Mouse (Mus musculus): Measurements from ENCODE around the gene Ipcef1.

The Ipcef1 gene

DNA sequence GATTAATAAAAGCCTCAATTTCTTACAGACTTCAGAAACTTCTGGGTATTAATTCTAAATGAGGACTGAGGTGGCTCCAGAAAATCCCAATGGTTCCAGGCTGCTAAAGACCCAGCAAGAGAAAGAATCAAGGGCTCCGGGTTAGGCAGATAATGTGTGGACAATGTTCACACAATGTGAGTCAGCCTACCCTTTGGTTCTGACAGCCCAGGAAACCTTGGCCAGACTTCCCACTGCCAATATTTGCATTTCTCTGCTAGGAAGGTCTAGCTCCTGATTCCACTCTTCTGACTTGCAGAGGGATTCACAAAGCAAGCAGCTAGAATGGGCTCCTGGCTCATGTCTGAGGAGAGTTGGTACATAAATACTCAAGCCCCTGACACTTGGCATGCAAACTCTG lies 83.9 kb downstream of the Ipcef1 start:
- DNase-seq (ENCODE audit: low read depth, low spot score), result no peak

- no peak for DNase-seq (ENCODE audit: low read depth, low spot score)
Measured at GRCm38 (mm10) chr10:6967588-6968242, 84.6 kb downstream of the Ipcef1 start.

DNA sequence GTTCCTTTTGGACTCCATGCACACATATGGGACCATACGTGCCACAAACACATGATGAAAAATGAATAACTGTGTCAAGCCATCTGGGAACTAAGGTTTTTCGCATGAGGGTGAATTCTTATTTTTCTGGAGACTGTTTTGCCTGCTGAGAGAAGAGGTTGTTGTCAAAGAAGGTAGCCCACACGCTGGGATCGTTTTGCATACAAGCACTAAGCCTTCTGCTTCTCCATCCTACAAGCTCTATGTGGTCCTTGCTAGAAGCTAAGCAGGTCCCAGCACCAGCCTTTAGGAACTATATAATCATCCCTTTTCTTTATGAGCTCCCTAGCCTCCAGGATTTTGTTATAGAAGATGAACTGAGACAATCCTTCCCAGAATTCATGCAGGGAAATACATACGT lies 93.5 kb downstream of the Ipcef1 start:
- no peak for DNase-seq (ENCODE audit: low read depth, low spot score)

DNA sequence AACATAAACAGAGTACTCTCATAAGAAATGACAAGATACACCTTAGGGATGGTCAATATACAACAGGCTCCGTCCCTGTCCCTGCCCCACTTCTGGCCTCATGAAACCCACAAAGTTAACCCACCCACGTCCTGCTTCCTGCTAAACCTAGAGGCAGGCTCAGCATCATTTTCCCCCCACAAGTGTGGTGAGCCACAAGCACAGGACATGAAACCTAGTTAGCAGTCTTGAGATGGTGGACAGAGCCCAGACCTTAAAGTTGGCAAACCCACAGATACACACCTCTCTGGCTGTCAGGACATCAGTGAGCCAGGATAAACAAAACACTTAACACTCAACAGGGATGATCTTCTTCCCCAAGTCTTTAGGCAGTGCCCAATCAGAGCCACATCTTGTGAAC lies 95.9 kb downstream of the Ipcef1 start:
- no peak for DNase-seq (ENCODE audit: low read depth, low spot score)

DNA sequence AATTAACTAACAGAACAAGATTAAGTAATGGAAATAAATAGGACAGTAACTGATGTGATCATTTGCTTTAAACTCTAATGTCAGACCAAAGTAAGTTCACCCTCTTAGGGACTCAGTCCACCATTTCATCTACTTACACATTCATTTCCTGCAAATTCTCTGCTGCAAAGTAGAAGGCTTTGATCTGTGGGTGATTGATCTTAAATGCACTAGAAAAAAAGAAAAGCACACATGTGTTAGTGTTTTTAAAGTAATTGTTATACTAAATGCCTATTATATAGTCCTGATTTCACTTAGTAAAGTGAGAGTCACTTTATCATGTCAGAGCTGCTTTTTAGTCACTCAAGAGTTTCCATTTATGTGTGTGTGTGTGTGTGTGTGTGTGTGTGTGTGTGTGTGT lies 97.7 kb downstream of the Ipcef1 start:
- DNase-seq (ENCODE audit: low read depth, low spot score), result no peak

- no peak for DNase-seq (ENCODE audit: low read depth, low spot score)
Measured at GRCm38 (mm10) chr10:6953115-6953514, 99.2 kb downstream of the Ipcef1 start.

- no peak for DNase-seq (ENCODE audit: low read depth, low spot score)
Measured at GRCm38 (mm10) chr10:6936671-6937425, 115.4 kb downstream of the Ipcef1 start.

- DNase-seq (ENCODE audit: low read depth, low spot score), result no peak
Measured at GRCm38 (mm10) chr10:6934776-6935175, 117.5 kb downstream of the Ipcef1 start.

GRCm38 (mm10) chr10:6930889-6931288 lies 121.4 kb downstream of the Ipcef1 start:
- DNase-seq (ENCODE audit: low read depth, low spot score), result no peak

DNA sequence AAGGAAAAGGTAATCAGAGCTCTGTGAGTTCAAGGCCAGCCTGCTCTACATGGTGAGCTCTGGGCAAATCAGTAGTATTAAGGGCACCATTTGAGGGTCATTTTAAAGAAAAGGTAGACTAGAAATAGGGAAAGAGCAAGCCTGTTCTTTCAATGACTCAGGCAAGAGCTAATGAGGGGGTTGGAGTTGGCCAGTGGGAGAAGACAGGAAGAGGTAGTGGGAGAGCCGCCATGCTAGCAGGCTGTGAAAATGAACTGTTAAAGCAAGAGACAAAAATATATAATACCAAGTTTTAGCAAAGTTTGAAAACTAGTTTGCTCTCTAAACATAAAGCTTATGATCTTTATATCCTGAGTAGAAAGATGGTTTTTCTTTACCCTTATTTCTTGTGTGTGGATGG lies 121.9 kb downstream of the Ipcef1 start:
- no peak for DNase-seq (ENCODE audit: low read depth, low spot score)

GRCm38 (mm10) chr10:6928905-6929304 lies 123.4 kb downstream of the Ipcef1 start:
- DNase-seq (ENCODE audit: low read depth, low spot score), result no peak

GRCm38 (mm10) chr10:6927600-6928223 lies 124.6 kb downstream of the Ipcef1 start:
- DNase-seq (ENCODE audit: low read depth, low spot score), result no peak

GRCm38 (mm10) chr10:6926724-6927123 lies 125.6 kb downstream of the Ipcef1 start:
- no peak for DNase-seq (ENCODE audit: low read depth, low spot score)

DNA sequence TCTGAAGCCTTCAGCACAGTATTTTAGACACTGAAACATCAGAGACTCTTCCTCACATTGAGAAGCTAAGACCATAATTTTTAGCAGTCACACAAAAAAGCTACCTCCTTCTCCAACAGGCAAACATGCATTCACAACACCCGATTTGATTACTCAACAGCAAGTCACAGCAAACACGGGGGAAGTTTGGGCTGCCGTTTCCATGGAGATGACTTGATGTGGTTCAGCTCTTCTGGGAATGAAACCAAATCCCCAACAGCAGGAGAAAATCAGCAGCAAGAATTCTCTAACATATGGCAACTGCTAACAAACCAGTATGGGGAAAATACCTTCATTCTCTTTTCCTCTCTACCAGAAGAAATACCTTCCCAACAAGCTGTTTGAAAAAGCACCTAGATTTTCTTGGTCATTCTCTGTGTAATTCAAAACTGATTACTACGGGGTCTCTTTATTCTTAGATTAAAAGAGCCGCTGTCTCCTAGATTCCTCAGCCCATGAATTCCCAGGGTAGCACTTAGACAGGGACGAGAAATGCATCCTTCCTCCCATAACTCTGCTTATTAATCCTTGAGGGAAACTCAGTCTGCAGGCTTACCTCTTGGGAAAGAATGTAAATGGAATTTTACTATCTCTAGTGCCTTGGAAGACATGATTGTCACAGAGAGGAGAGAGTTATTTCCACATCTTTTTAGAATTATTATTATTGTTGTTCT lies 135.6 kb downstream of the Ipcef1 start:
- peak; percentile 80 for DNase-seq (ENCODE audit: low read depth, low spot score)

DNA sequence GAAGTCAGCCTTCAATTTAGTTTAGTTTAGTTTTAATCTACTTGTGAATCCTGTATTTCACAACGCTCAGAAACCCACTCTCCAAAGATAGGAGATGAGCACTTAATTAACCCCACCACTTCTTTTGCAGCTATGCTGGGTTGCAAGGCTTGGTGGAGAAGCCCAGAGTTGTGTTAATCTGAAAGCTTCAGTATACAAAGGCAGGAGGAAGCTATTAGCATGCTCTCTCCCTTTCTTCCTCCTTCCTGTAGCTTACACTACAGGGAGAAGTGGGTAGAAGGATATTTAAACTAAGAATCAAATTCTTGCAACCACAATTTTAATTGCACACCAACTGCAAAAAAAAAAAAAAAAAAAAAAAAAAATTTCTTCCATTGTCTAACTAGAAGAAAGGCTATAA lies 136.3 kb downstream of the Ipcef1 start:
- DNase-seq (ENCODE audit: low read depth, low spot score), result no peak

DNA sequence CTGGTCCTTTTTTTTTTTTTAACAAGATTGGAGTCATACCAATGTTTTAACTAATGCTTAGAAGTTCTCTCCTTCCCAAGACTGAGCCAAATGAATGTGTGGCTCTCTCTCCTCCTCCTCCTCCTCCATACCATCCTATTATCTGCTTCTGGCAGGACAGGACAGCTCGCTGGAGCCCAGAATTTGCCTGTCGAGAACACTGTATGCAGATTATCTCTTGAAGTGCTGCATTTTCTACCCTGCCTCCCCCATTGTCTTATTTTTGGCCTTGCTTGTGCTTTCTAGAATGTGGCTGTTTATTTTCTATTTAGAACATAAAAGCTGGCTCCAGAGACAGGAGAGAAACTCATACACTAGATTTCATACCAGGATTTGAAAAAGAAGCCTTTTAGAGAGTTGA lies 142.5 kb downstream of the Ipcef1 start:
- no peak for DNase-seq (ENCODE audit: low read depth, low spot score)

DNA sequence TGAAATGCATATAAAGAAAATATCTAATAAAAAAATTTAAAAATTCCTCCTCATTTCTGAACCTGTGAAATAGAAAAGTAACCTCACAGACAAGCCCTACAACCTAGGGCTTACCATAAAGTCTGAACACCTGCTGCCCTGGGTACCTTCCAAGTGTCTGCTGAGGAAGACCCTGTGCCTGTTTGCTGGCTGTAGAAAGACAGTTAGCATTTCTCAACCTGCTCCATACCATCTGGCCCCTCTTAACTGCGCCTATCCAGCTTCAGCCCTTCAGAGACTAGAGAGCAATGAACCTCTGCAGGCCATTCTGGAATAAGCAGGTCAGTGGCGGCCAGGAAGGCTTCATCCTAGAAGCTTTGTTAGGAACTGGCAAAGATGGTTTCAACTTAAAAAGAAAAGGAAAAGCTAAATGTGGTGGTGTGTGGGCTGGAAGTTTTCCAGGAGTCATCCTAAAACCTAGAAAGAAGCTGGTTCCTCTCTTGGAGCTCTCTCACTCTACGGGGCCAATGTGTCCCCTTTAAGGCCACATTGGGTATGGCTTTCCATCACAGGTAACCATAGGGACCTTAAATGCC lies 150.4 kb downstream of the Ipcef1 start:
- no peak for DNase-seq (ENCODE audit: low read depth, low spot score)

- DNase-seq (ENCODE audit: low read depth, low spot score), result no peak
Measured at GRCm38 (mm10) chr10:6900126-6900525, 152.2 kb downstream of the Ipcef1 start.

DNA sequence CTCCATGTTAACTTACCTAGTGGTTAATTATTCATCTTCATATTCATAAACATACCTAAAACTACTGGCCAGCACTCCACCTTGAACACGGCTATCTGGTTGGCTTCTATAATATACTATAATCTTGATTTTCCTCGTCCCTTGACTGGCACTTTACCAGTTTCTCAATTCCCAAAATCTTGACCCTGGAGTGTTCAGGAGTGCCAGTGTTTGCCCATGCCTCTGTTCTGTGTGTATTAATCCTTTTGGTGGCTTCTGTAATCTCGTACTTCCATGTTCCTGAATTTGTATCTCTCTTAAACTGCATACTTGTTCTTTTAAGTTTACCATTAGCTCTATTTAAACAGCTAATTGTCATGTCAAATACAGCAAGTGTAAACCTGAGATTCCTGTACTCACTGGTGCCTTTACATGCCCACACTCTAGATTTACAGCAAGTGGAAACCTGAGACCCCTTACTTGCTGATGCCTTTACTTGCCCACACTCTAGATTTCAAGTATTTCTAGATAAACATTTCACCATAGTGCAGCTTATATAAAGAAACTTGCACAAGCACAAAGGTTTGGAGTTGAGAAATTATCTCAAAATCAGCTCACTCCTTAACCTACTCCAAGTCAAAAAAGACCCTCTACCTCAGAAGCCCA lies 155.5 kb downstream of the Ipcef1 start:
- no peak for DNase-seq (ENCODE audit: low read depth, low spot score)

- DNase-seq (ENCODE audit: low read depth, low spot score), result no peak
Measured at GRCm38 (mm10) chr10:6895796-6896195, 156.5 kb downstream of the Ipcef1 start.

- no peak for DNase-seq (ENCODE audit: low read depth, low spot score)
Measured at GRCm38 (mm10) chr10:6890348-6891009, 161.8 kb downstream of the Ipcef1 start.

Data from forelimb bud, embryonic 11.5 days (tissue).